Mouse (Mus musculus) CD4-positive, CD25-positive, alpha-beta regulatory T cell, adult 4 months (primary cell): ENCODE results near the gene Serpinf2. TPM values are rescaled to one million over a fixed set of nuclear protein-coding genes. Genes with fewer than 3 reads are reported as not detected.

Source experiments
- ATAC-seq: one replicate; pipeline ENCODE4 v1.8.0; 2017
- polyA plus RNA-seq, 2 experiments: library from polyadenylated mRNA; unstranded; fragments of 100-300 nt; shearing (Covaris generic); gene quantifications; one replicate each; pipeline ENCODE4 v1.2.1; 2017

Serpinf2 gene
- polyA plus RNA-seq: under 1 TPM in 1 of 2 experiments, not detected in 1; 0.32 TPM

GRCm38 (mm10) chr11:75439363-75439762 is at the start of gene Serpinf2:
TSS of gene Serpinf2 (minus strand) at chr11:75439591.
- ATAC-seq: no peak

GRCm38 (mm10) chr11:75487496-75487895 is 48.1 kb upstream of the Serpinf2 start:
- no peak for ATAC-seq

GRCm38 (mm10) chr11:75486601-75487285 is 47.4 kb upstream of the Serpinf2 start, which contains the start of gene Prpf8:
TSS of gene Prpf8 (plus strand) at chr11:75486816.
- ATAC-seq: peak; percentile 100

- no peak for ATAC-seq
Observed at GRCm38 (mm10) chr11:75486192-75486591, 46.8 kb upstream of the Serpinf2 start.

GRCm38 (mm10) chr11:75473376-75473775 is 34.0 kb upstream of the Serpinf2 start:
- ATAC-seq: no peak

GRCm38 (mm10) chr11:75472469-75473081 is 33.2 kb upstream of the Serpinf2 start:
- ATAC-seq: peak; percentile 84

GRCm38 (mm10) chr11:75470675-75471074 is 31.3 kb upstream of the Serpinf2 start:
- no peak for ATAC-seq

GRCm38 (mm10) chr11:75469261-75469660 is 29.9 kb upstream of the Serpinf2 start:
- ATAC-seq: no peak

- no peak for ATAC-seq
Observed at GRCm38 (mm10) chr11:75468410-75468809, 29.0 kb upstream of the Serpinf2 start.

- ATAC-seq: peak; percentile 64
Observed at GRCm38 (mm10) chr11:75467512-75468215, 28.3 kb upstream of the Serpinf2 start.

- ATAC-seq: no peak
Observed at GRCm38 (mm10) chr11:75466731-75467505, 27.5 kb upstream of the Serpinf2 start.

GRCm38 (mm10) chr11:75465051-75465450 is 25.7 kb upstream of the Serpinf2 start:
- no peak for ATAC-seq

- ATAC-seq: no peak
Observed at GRCm38 (mm10) chr11:75464417-75464816, 25.0 kb upstream of the Serpinf2 start.

GRCm38 (mm10) chr11:75463624-75464023 is 24.2 kb upstream of the Serpinf2 start:
- ATAC-seq: no peak

GRCm38 (mm10) chr11:75462865-75463336 is 23.5 kb upstream of the Serpinf2 start:
- no peak for ATAC-seq

- ATAC-seq: no peak
Observed at GRCm38 (mm10) chr11:75462253-75462783, 22.9 kb upstream of the Serpinf2 start.

- no peak for ATAC-seq
Observed at GRCm38 (mm10) chr11:75461743-75462252, 22.4 kb upstream of the Serpinf2 start.

GRCm38 (mm10) chr11:75460844-75461742 is 21.7 kb upstream of the Serpinf2 start, which contains the start of gene Tlcd2:
TSS of gene Tlcd2 (plus strand) at chr11:75461715.
- peak; percentile 86 for ATAC-seq

GRCm38 (mm10) chr11:75460103-75460843 is 20.9 kb upstream of the Serpinf2 start:
- ATAC-seq: peak; percentile 46

GRCm38 (mm10) chr11:75459751-75460102 is 20.3 kb upstream of the Serpinf2 start:
- ATAC-seq: no peak
